Mouse (Mus musculus) cerebellum, adult 2 months (tissue): ENCODE measurements around the gene Hspa8.

Experiments
- CTCF ChIP-seq: fragments of 200-500 bp; IDR thresholded peaks from 2 replicates; pipeline ENCODE4 v1.5.1; 2011; ENCODE audit warnings: low read depth, mild to moderate bottlenecking, control low read depth, low read length, moderate library complexity, borderline replicate concordance; ENCODE audit not compliant: insufficient read depth
- POLR2A ChIP-seq: fragments of 200-500 bp; IDR thresholded peaks from 2 replicates; pipeline ENCODE4 v1.6.1; 2011; ENCODE audit warnings: low read length, control low read depth, borderline replicate concordance; ENCODE audit not compliant: insufficient read depth

GRCm38 (mm10) chr9:40794926-40795325 is 5.9 kb upstream of the Hspa8 start:
- no peak for TF ChIP-seq CTCF
- no peak for TF ChIP-seq POLR2A
